Mouse (Mus musculus): ENCODE data around the gene Dxo.

Dxo gene

GRCm38 (mm10) chr17:34881166-34881565, 44.3 kb downstream of the Dxo start:
- no peak for DNase-seq (ENCODE audit: low read depth, low spot score)

GRCm38 (mm10) chr17:34881683-34882310, 45.0 kb downstream of the Dxo start, which contains the start of gene Gm20547:
Gene Gm20547, minus strand, starts transcription at chr17:34882042.
- no peak for DNase-seq (ENCODE audit: low read depth, low spot score)

- DNase-seq (ENCODE audit: low read depth, low spot score), result no peak
Measured at GRCm38 (mm10) chr17:34883332-34883731, 46.5 kb downstream of the Dxo start.

GRCm38 (mm10) chr17:34884704-34885103, 47.9 kb downstream of the Dxo start:
- no peak for DNase-seq (ENCODE audit: low read depth, low spot score)

GRCm38 (mm10) chr17:34885615-34886014, 48.8 kb downstream of the Dxo start:
- DNase-seq (ENCODE audit: low read depth, low spot score), result no peak

- DNase-seq (ENCODE audit: low read depth, low spot score), result no peak
Measured at GRCm38 (mm10) chr17:34887942-34888341, 51.1 kb downstream of the Dxo start.
